Mouse (Mus musculus) bone marrow macrophage, adult 2 months (primary cell): Measurements from ENCODE around the gene Dnm3.

ENCODE experiments used
- CTCF ChIP-seq: IDR thresholded peaks from 2 replicates; pipeline ENCODE4 v1.5.1; 2012; ENCODE audit warnings: low read depth, mild to moderate bottlenecking, low read length, moderate library complexity
- POLR2A ChIP-seq: IDR thresholded peaks from 2 replicates; pipeline ENCODE4 v1.6.1; 2012; ENCODE audit warnings: mild to moderate bottlenecking, low read depth, low read length, borderline replicate concordance

DNA sequence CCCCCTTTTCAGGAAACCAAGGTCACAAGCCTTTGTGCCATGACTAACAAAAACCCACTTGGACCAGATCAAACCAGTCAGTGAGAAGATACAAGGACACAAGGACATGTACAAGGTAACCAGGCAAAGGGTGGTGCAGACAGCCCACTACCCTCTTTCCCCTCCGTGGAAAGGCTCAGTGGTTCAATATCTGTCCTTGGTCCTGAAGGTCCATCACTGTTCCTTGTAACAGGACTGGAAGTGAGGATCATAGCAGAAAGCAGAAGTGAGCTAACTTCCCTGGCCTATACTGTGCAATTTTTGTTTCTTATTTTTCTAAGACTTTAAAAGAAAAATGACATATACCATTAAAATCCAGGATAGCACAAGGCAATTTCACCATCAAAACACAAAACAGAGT, 64.0 kb downstream of the Dnm3 start:
- TF ChIP-seq CTCF (no peak), POLR2A (no peak)
